Mouse (Mus musculus) kidney, postnatal 36 days (tissue): ENCODE data around the gene Lamtor2.
"Not testable (repeated sequence)": the region's sequence is repeated elsewhere in the genome, so short reads cannot be mapped to it uniquely, and the experiment has no call there.

Experiments used
- DNase-seq, 2 experiments: peaks; one replicate each; pipeline ENCODE4 v3.0.0; 2021 to 2022; ENCODE audit warnings: mixed read lengths in 2 of 2

Lamtor2 gene

GRCm38 (mm10) chr3:88552676-88553524, at the start of gene Lamtor2:
Lamtor2 (minus strand) TSS chr3:88553074.
- DNase-seq, result peak; percentile 99

- no peak for DNase-seq
Measured at GRCm38 (mm10) chr3:88602466-88602865, 49.6 kb upstream of the Lamtor2 start.

- DNase-seq, result not testable (repeated sequence)
Measured at GRCm38 (mm10) chr3:88596547-88596946, 43.7 kb upstream of the Lamtor2 start.

GRCm38 (mm10) chr3:88593893-88594580, 41.2 kb upstream of the Lamtor2 start:
- peak; percentile 43 to 56 for DNase-seq

GRCm38 (mm10) chr3:88592942-88593576, 40.2 kb upstream of the Lamtor2 start:
- peak in 1 of 2 experiments; percentile 47 for DNase-seq

GRCm38 (mm10) chr3:88591950-88592731, 39.3 kb upstream of the Lamtor2 start:
- DNase-seq, result peak; percentile 65 to 73

GRCm38 (mm10) chr3:88591044-88591443, 38.2 kb upstream of the Lamtor2 start:
- no peak for DNase-seq

GRCm38 (mm10) chr3:88590246-88590645, 37.4 kb upstream of the Lamtor2 start:
- DNase-seq, result no peak

- no peak for DNase-seq
Measured at GRCm38 (mm10) chr3:88586640-88587039, 33.8 kb upstream of the Lamtor2 start.

GRCm38 (mm10) chr3:88585769-88586168, 32.9 kb upstream of the Lamtor2 start:
- no peak for DNase-seq

GRCm38 (mm10) chr3:88579454-88580117, 26.7 kb upstream of the Lamtor2 start:
- DNase-seq, result peak; percentile 87 to 89

- DNase-seq, result no peak
Measured at GRCm38 (mm10) chr3:88578498-88579424, 25.9 kb upstream of the Lamtor2 start.

- not testable (repeated sequence) for DNase-seq
Measured at GRCm38 (mm10) chr3:88577846-88578245, 25.0 kb upstream of the Lamtor2 start.

- no peak for DNase-seq
Measured at GRCm38 (mm10) chr3:88575540-88575939, 22.7 kb upstream of the Lamtor2 start, which contains the start of gene Ssr2. Ssr2 (plus strand) TSS chr3:88575876.

GRCm38 (mm10) chr3:88573810-88574209, 20.9 kb upstream of the Lamtor2 start:
- DNase-seq, result no peak

- DNase-seq, result no peak
Measured at GRCm38 (mm10) chr3:88572835-88573234, 20.0 kb upstream of the Lamtor2 start.

GRCm38 (mm10) chr3:88571856-88572255, 19.0 kb upstream of the Lamtor2 start:
- DNase-seq, result no peak

GRCm38 (mm10) chr3:88570341-88570740, 17.5 kb upstream of the Lamtor2 start:
- DNase-seq, result no peak

- DNase-seq, result no peak
Measured at GRCm38 (mm10) chr3:88569694-88570093, 16.8 kb upstream of the Lamtor2 start.

- DNase-seq, result no peak
Measured at GRCm38 (mm10) chr3:88569093-88569492, 16.2 kb upstream of the Lamtor2 start.

- no peak for DNase-seq
Measured at GRCm38 (mm10) chr3:88568615-88569014, 15.7 kb upstream of the Lamtor2 start.
